Mouse (Mus musculus) myocyte (in vitro differentiated cells): Measurements from ENCODE around the gene Polr1d. TPM values are rescaled to one million over a fixed set of nuclear protein-coding genes. Genes with fewer than 3 reads are reported as not detected.

Source experiments
- H3K27me3 ChIP-seq: one replicate; pipeline ENCODE4 v1.6.1; 2011; ENCODE audit not compliant: control insufficient read depth, insufficient read depth, insufficient read length
- H3K36me3 ChIP-seq: one replicate; pipeline ENCODE4 v1.6.1; 2011; ENCODE audit not compliant: control insufficient read depth, insufficient read depth
- H3K4me2 ChIP-seq: one replicate; pipeline ENCODE4 v1.6.1; 2011; ENCODE audit warnings: low read depth, control low read depth
- H3K4me3 ChIP-seq: one replicate; pipeline ENCODE4 v1.5.1; 2011; ENCODE audit warnings: mild to moderate bottlenecking, control low read depth, moderate library complexity
- H3K79me2 ChIP-seq: one replicate; pipeline ENCODE4 v1.6.1; 2011; ENCODE audit not compliant: control insufficient read depth, insufficient read depth
- H3ac ChIP-seq: one replicate; pipeline ENCODE4 v1.6.1; 2011; ENCODE audit not compliant: control insufficient read depth, insufficient read length
- CEBPB ChIP-seq: IDR thresholded peaks from 2 replicates; pipeline ENCODE4 v1.6.1; 2011; ENCODE audit warnings: mild to moderate bottlenecking, moderate library complexity; ENCODE audit not compliant: poor library complexity, insufficient read depth, severe bottlenecking
- E2F4 ChIP-seq: IDR thresholded peaks from one replicate; pipeline ENCODE4 v1.6.1; 2011; ENCODE audit warnings: mild to moderate bottlenecking, control low read depth, moderate library complexity; ENCODE audit not compliant: insufficient read depth
- MAX ChIP-seq: IDR thresholded peaks from one replicate; pipeline ENCODE4 v1.6.1; 2011; ENCODE audit warnings: low read depth, mild to moderate bottlenecking, control low read depth
- MYOD1 ChIP-seq, 3 experiments: IDR thresholded peaks; one replicate each; pipeline ENCODE4 v1.6.1; 2011; ENCODE audit warnings: control low read depth in 2 of 3, low read depth in 2 of 3, mild to moderate bottlenecking in 2 of 3, moderate library complexity in 1 of 3; ENCODE audit not compliant: insufficient read length in 2 of 3, control insufficient read depth in 1 of 3
- MYOG ChIP-seq, 3 experiments: IDR thresholded peaks; one replicate each; pipeline ENCODE4 v1.6.1; 2011; ENCODE audit warnings: control low read depth in 2 of 3, low read depth in 2 of 3, mild to moderate bottlenecking in 2 of 3; ENCODE audit not compliant: insufficient read length in 2 of 3, control insufficient read depth in 1 of 3, insufficient read depth in 1 of 3
- POLR2A ChIP-seq: IDR thresholded peaks from one replicate; pipeline ENCODE4 v1.6.1; 2011; ENCODE audit warnings: low read depth, mild to moderate bottlenecking, control low read depth, moderate library complexity; ENCODE audit not compliant: insufficient read length
- POLR2AphosphoS2 ChIP-seq: IDR thresholded peaks from one replicate; pipeline ENCODE4 v1.6.1; 2011; ENCODE audit warnings: low read depth, control low read depth; ENCODE audit not compliant: insufficient read length
- REST ChIP-seq: IDR thresholded peaks from one replicate; pipeline ENCODE4 v1.6.1; 2011; ENCODE audit warnings: mild to moderate bottlenecking, control low read depth, moderate library complexity; ENCODE audit not compliant: insufficient read depth, insufficient read length
- SRF ChIP-seq: IDR thresholded peaks from one replicate; pipeline ENCODE4 v1.6.1; 2011; ENCODE audit warnings: low read depth; ENCODE audit not compliant: control insufficient read depth, insufficient read length
- TCF12 ChIP-seq: IDR thresholded peaks from one replicate; pipeline ENCODE4 v1.6.1; 2011; ENCODE audit warnings: mild to moderate bottlenecking, control low read depth; ENCODE audit not compliant: poor library complexity, insufficient read depth, severe bottlenecking
- TCF3 ChIP-seq: IDR thresholded peaks from one replicate; pipeline ENCODE4 v1.6.1; 2011; ENCODE audit warnings: low read depth, control low read depth; ENCODE audit not compliant: insufficient read length
- USF1 ChIP-seq: IDR thresholded peaks from one replicate; pipeline ENCODE4 v1.6.1; 2011; ENCODE audit warnings: low read depth, mild to moderate bottlenecking, control low read depth, moderate library complexity
- polyA plus RNA-seq: library from polyadenylated mRNA; unstranded; fragments of >200 nt; fragmentation: generic; extraction: Trizol; gene quantifications from one replicate; pipeline ENCODE4 v1.2.1, GENCODE M21; 2012; ENCODE audit warnings: missing spikeins

Polr1d gene
- polyA plus RNA-seq, 1 experiment: 92.4 TPM

GRCm38 (mm10) chr5:147098667-147099066 lies 21.8 kb downstream of the Polr1d start:
- peaks cover 10% of the 10 kb centered on the region for H3K36me3 ChIP-seq
- TF ChIP-seq REST (no peak), TCF12 (no peak), POLR2A (no peak), CEBPB (no peak), MYOG (IDR thresholded peaks at IDR 0.05; ENCODE audit: control insufficient read depth in 1 of 3, insufficient read depth in 1 of 3, insufficient read length in 2 of 3, low read depth in 2 of 3) (no peak), MAX (no peak), POLR2AphosphoS2 (no peak), MYOD1 (IDR thresholded peaks at IDR 0.05; ENCODE audit: control insufficient read depth in 1 of 3, insufficient read length in 2 of 3, low read depth in 2 of 3) (no peak), USF1 (no peak), E2F4 (no peak), TCF3 (no peak), SRF (no peak)
- H3K79me2 ChIP-seq: no peaks in the 10 kb centered on the region
- no peak overlapping the region for H3K4me2 ChIP-seq
- H3K4me3 ChIP-seq: no peak overlapping the region
- H3ac ChIP-seq: no peak overlapping the region
- H3K27me3 ChIP-seq: no peaks in the 10 kb centered on the region

- Histone ChIP-seq H3K27me3 (no peaks in the 10 kb centered on the region), H3K4me2 (no peak overlapping the region), H3K36me3 (peaks cover 19% of the 10 kb centered on the region), H3K4me3 (no peak overlapping the region), H3ac (no peak overlapping the region), H3K79me2 (no peaks in the 10 kb centered on the region)
- TF ChIP-seq E2F4 (no peak), TCF12 (no peak), POLR2AphosphoS2 (no peak), MYOD1 (IDR thresholded peaks at IDR 0.05; ENCODE audit: control insufficient read depth in 1 of 3, insufficient read length in 2 of 3, low read depth in 2 of 3) (no peak), CEBPB (no peak), REST (no peak), SRF (no peak), MYOG (IDR thresholded peaks at IDR 0.05; ENCODE audit: control insufficient read depth in 1 of 3, insufficient read depth in 1 of 3, insufficient read length in 2 of 3, low read depth in 2 of 3) (no peak), POLR2A (no peak), MAX (no peak), USF1 (no peak), TCF3 (no peak)
These were observed 23.3 kb downstream of the Polr1d start for GRCm38 (mm10) chr5:147100180-147100579.

- TF ChIP-seq TCF3: no peak
- no peak for TF ChIP-seq POLR2A
- no peak for TF ChIP-seq TCF12
- no peak for TF ChIP-seq MYOD1 (IDR thresholded peaks at IDR 0.05; ENCODE audit: control insufficient read depth in 1 of 3, insufficient read length in 2 of 3, low read depth in 2 of 3)
- no peak for TF ChIP-seq SRF
- no peak for TF ChIP-seq E2F4
- TF ChIP-seq USF1: no peak
- TF ChIP-seq MYOG (IDR thresholded peaks at IDR 0.05; ENCODE audit: control insufficient read depth in 1 of 3, insufficient read depth in 1 of 3, insufficient read length in 2 of 3, low read depth in 2 of 3): no peak
- no peak for TF ChIP-seq REST
- TF ChIP-seq MAX: no peak
- TF ChIP-seq POLR2AphosphoS2: no peak
- TF ChIP-seq CEBPB: no peak
- no peaks in the 10 kb centered on the region for H3K79me2 ChIP-seq
- no peak overlapping the region for H3K4me3 ChIP-seq
- H3ac ChIP-seq: no peak overlapping the region
- H3K36me3 ChIP-seq: peaks cover 22% of the 10 kb centered on the region
- no peak overlapping the region for H3K4me2 ChIP-seq
- H3K27me3 ChIP-seq: no peaks in the 10 kb centered on the region
These were observed 25.4 kb downstream of the Polr1d start for GRCm38 (mm10) chr5:147102295-147102694.

GRCm38 (mm10) chr5:147107276-147107675 lies 30.4 kb downstream of the Polr1d start:
- Histone ChIP-seq H3K4me3 (no peak overlapping the region), H3K27me3 (no peaks in the 10 kb centered on the region), H3K4me2 (no peak overlapping the region), H3ac (no peak overlapping the region), H3K36me3 (peaks cover 12% of the 10 kb centered on the region), H3K79me2 (no peaks in the 10 kb centered on the region)
- no peak for TF ChIP-seq MYOG (IDR thresholded peaks at IDR 0.05; ENCODE audit: control insufficient read depth in 1 of 3, insufficient read depth in 1 of 3, insufficient read length in 2 of 3, low read depth in 2 of 3)
- no peak for TF ChIP-seq USF1
- TF ChIP-seq TCF3: no peak
- no peak for TF ChIP-seq TCF12
- TF ChIP-seq REST: no peak
- TF ChIP-seq CEBPB: no peak
- TF ChIP-seq E2F4: no peak
- TF ChIP-seq MAX: no peak
- no peak for TF ChIP-seq POLR2A
- TF ChIP-seq SRF: no peak
- no peak for TF ChIP-seq MYOD1 (IDR thresholded peaks at IDR 0.05; ENCODE audit: control insufficient read depth in 1 of 3, insufficient read length in 2 of 3, low read depth in 2 of 3)
